Mouse (Mus musculus): ENCODE results near the gene Abca2. TPM values are rescaled to one million over a fixed set of nuclear protein-coding genes. Genes with fewer than 3 reads are reported as not detected.
"Not testable (repeated sequence)": the region's sequence is repeated elsewhere in the genome, so short reads cannot be mapped to it uniquely, and the experiment has no call there.

Abca2 gene
- total RNA-seq (2021) = 10 to 100 TPM; 31.2 to 36.2 TPM

- peak; percentile 85 for DNase-seq (ENCODE audit: low spot score)
- intact Hi-C loops (cut with DNase I) = loop anchor here (5.0 kb wide), 1 partner anchor 124 kb away; no protein-coding TSS in a partner anchor
Observed at GRCm38 (mm10) chr2:25428442-25429236, at the start of gene Abca2. Gene Abca2, plus strand, starts transcription at chr2:25428703.

GRCm38 (mm10) chr2:25384492-25384891 lies 44.0 kb upstream of the Abca2 start:
- intact Hi-C loops (cut with DNase I) = no loop called here
- DNase-seq (ENCODE audit: low spot score) = no peak

GRCm38 (mm10) chr2:25391266-25391665 lies 37.2 kb upstream of the Abca2 start:
- intact Hi-C loops (cut with DNase I) = no loop called here
- DNase-seq (ENCODE audit: low spot score) = no peak

- DNase-seq (ENCODE audit: low spot score) = peak; percentile 61
- intact Hi-C loops (cut with DNase I) = loop anchor here (2.0 kb wide), 1 partner anchor 16 kb away; no protein-coding TSS in a partner anchor
Observed at GRCm38 (mm10) chr2:25394281-25395221, 34.0 kb upstream of the Abca2 start.

GRCm38 (mm10) chr2:25395721-25396596 lies 32.5 kb upstream of the Abca2 start, which contains the start of gene Entpd2:
Gene Entpd2, plus strand, starts transcription at chr2:25395874.
- DNase-seq (ENCODE audit: low spot score) = no peak

GRCm38 (mm10) chr2:25396597-25396983 lies 31.9 kb upstream of the Abca2 start:
- DNase-seq (ENCODE audit: low spot score) = no peak
- intact Hi-C loops (cut with DNase I) = no loop called here

More at GRCm38 (mm10) chr2:25395721-25396596, 32.5 kb upstream of the Abca2 start, which contains the start of gene Entpd2:
- intact Hi-C loops (cut with DNase I) = loop anchor here (2.0 kb wide), 1 partner anchor 17 kb away; no protein-coding TSS in a partner anchor

- intact Hi-C loops (cut with DNase I) = no loop called here
- no peak for DNase-seq (ENCODE audit: low spot score)
Observed at GRCm38 (mm10) chr2:25397010-25397409, 31.5 kb upstream of the Abca2 start.

- intact Hi-C loops (cut with DNase I) = no loop called here
Observed at GRCm38 (mm10) chr2:25398065-25398464, 30.4 kb upstream of the Abca2 start.

GRCm38 (mm10) chr2:25399051-25399450 lies 29.5 kb upstream of the Abca2 start, which contains the start of gene Npdc1:
Gene Npdc1, plus strand, starts transcription at chr2:25399351.
- no peak for DNase-seq (ENCODE audit: low spot score)
- intact Hi-C loops (cut with DNase I) = no loop called here

More at GRCm38 (mm10) chr2:25398065-25398464, 30.4 kb upstream of the Abca2 start:
- DNase-seq (ENCODE audit: low spot score) = no peak

GRCm38 (mm10) chr2:25400291-25400690 lies 28.2 kb upstream of the Abca2 start:
- intact Hi-C loops (cut with DNase I) = no loop called here
- peak; percentile 51 for DNase-seq (ENCODE audit: low spot score)

GRCm38 (mm10) chr2:25400764-25401163 lies 27.7 kb upstream of the Abca2 start:
- peak; percentile 42 for DNase-seq (ENCODE audit: low spot score)
- intact Hi-C loops (cut with DNase I) = no loop called here

GRCm38 (mm10) chr2:25402377-25402971 lies 26.0 kb upstream of the Abca2 start:
- intact Hi-C loops (cut with DNase I) = loop anchor here (2.0 kb wide), 1 partner anchor 26 kb away; no protein-coding TSS in a partner anchor
- DNase-seq (ENCODE audit: low spot score) = peak; percentile 16

GRCm38 (mm10) chr2:25402972-25403601 lies 25.4 kb upstream of the Abca2 start:
- peak; percentile 68 for DNase-seq (ENCODE audit: low spot score)
- intact Hi-C loops (cut with DNase I) = loop anchor here (2.0 kb wide), 1 partner anchor 26 kb away; no protein-coding TSS in a partner anchor

- DNase-seq (ENCODE audit: low spot score) = no peak
- intact Hi-C loops (cut with DNase I) = loop anchor here (2.0 kb wide), 1 partner anchor 27 kb away; no protein-coding TSS in a partner anchor
Observed at GRCm38 (mm10) chr2:25403994-25404393, 24.5 kb upstream of the Abca2 start.

- intact Hi-C loops (cut with DNase I) = no loop called here
- DNase-seq (ENCODE audit: low spot score) = no peak
Observed at GRCm38 (mm10) chr2:25408908-25409307, 19.6 kb upstream of the Abca2 start.

- DNase-seq (ENCODE audit: low spot score); intact Hi-C loops (cut with DNase I): not testable (repeated sequence)
Observed at GRCm38 (mm10) chr2:25413436-25413835, 15.1 kb upstream of the Abca2 start.

GRCm38 (mm10) chr2:25417426-25417825 lies 11.1 kb upstream of the Abca2 start:
- intact Hi-C loops (cut with DNase I) = no loop called here
- DNase-seq (ENCODE audit: low spot score) = no peak

GRCm38 (mm10) chr2:25421896-25422295 lies 6.6 kb upstream of the Abca2 start:
- DNase-seq (ENCODE audit: low spot score) = no peak
- intact Hi-C loops (cut with DNase I) = loop anchor here (1.0 kb wide), 1 partner anchor 61 kb away; no protein-coding TSS in a partner anchor
